ENCODE assay signal across 11 mouse cellular contexts in the genomic region with DNA sequence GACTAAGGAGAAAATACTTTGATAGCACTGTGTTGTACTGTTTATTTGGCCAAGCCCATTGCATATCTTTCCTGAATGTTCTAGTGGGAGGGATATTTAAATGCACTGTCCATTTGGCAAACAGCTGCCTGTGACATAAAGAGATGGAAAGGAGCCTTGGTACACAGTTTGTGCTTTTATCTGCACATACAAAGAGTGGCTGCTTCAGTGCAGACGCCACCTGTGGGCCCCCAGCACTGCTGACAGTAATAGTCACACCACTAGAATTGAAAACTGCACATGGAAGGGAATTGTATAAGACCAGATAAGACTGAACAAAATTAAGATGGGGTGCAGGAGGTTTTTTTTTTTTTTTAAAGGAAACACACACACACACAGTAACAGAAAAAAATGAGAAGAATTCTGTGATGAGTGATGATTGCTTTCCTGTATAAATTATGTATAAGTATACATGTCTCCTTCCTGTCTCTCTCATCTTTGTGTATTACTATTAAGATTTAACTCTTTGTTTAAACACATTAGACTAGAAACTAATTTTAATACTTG.
A peak's percentile ranks its signal among the peaks of the same experiment; 100 is the strongest.
DNase-seq lines count a peak whose midpoint lies in the region; ATAC-seq and TF ChIP-seq lines count a peak whose summit lies in the region.
"Had no signal": no experiment of that assay in that cellular context is flagged by ENCODE, and none has a peak within 500 bp of the region (broad histone marks: within the 10 kb centered on the region; RNA-seq: fewer than 3 reads in every experiment).

No protein-coding gene starts in this region.

- no peaks in the 10 kb centered on the region for H3K36me3 ChIP-seq in hindbrain, postnatal 0 days (ENCODE audit: insufficient read depth, low read length)
- no peaks in the 10 kb centered on the region for H3K36me3 ChIP-seq in neural tube, embryonic 13.5 days
- H3K36me3 ChIP-seq: heart, embryonic 10.5 days; kidney, embryonic 15.5 days had no signal

- peak overlapping the region; percentile 2 for H3K4me3 ChIP-seq in cerebellum, adult 2 months (replicated peaks; ENCODE audit: insufficient read depth, low read depth, low read length)
- H3K4me3 ChIP-seq in hindbrain, postnatal 0 days (ENCODE audit: low read length): peak overlapping the region; percentile 39
- peak overlapping the region; percentile 30 for H3K4me3 ChIP-seq in neural tube, embryonic 13.5 days
- H3K4me3 ChIP-seq: heart, embryonic 10.5 days; kidney, embryonic 15.5 days had no signal

- H3K4me1 ChIP-seq in cerebellum, adult 2 months (ENCODE audit: control insufficient read depth, insufficient read depth, low read length): peaks cover 4% of the 10 kb centered on the region; the same call in 1 of the 2 replicates
- 0 out of 2 replicates have a peak, but pooled peaks cover 4% of the 10 kb centered on the region for H3K4me1 ChIP-seq in hindbrain, postnatal 0 days (ENCODE audit: insufficient read depth, low read length)
- H3K4me1 ChIP-seq in neural tube, embryonic 13.5 days (replicated peaks): peaks cover 19% of the 10 kb centered on the region
- H3K4me1 ChIP-seq: kidney, embryonic 15.5 days had no signal

- H3K9ac ChIP-seq in hindbrain, postnatal 0 days (replicated peaks; ENCODE audit: low read length): peak overlapping the region; percentile 30; the same call in 1 of the 2 replicates
- H3K9ac ChIP-seq in neural tube, embryonic 13.5 days: peak overlapping the region; percentile 34; the same call in 1 of the 2 replicates
- H3K9ac ChIP-seq: kidney, embryonic 15.5 days had no signal

- TF ChIP-seq POLR2A in cerebellum, adult 2 months (IDR thresholded peaks at IDR 0.05; ENCODE audit: borderline replicate concordance, insufficient read depth, low read length): no peak

- WGBS in cerebellum, adult 2 months: 51% methylated on average over 1 of the region's 1 CpGs
- WGBS in hindbrain, postnatal 0 days: 28% methylated on average over 1 of the region's 1 CpGs
- 24% methylated on average over 1 of the region's 1 CpGs for WGBS in neural tube, embryonic 13.5 days

- H3K4me2 ChIP-seq in hindbrain, postnatal 0 days (ENCODE audit: low read depth, low read length): peak overlapping the region; percentile 49
- H3K4me2 ChIP-seq in neural tube, embryonic 13.5 days: peak overlapping the region; percentile 39
- H3K4me2 ChIP-seq: kidney, embryonic 15.5 days had no signal

- H3K9me3 ChIP-seq in hindbrain, postnatal 0 days (ENCODE audit: low read length): no peaks in the 10 kb centered on the region
- H3K9me3 ChIP-seq in neural tube, embryonic 13.5 days: no peaks in the 10 kb centered on the region
- H3K9me3 ChIP-seq: heart, embryonic 10.5 days; kidney, embryonic 15.5 days had no signal

- H3K27me3 ChIP-seq in cerebellum, adult 2 months (ENCODE audit: control insufficient read depth, insufficient read depth, low read length): no peaks in the 10 kb centered on the region
- no peaks in the 10 kb centered on the region for H3K27me3 ChIP-seq in hindbrain, postnatal 0 days (ENCODE audit: insufficient read depth, low read length)
- H3K27me3 ChIP-seq in neural tube, embryonic 13.5 days: no peaks in the 10 kb centered on the region
- H3K27me3 ChIP-seq: kidney, embryonic 15.5 days had no signal

- no peak for TF ChIP-seq CTCF in cerebellum, adult 2 months (IDR thresholded peaks at IDR 0.05; ENCODE audit: borderline replicate concordance, insufficient read depth, low read depth, low read length)
- 0 out of 2 replicates have a peak, but pooled peaks have one; percentile 9 for TF ChIP-seq CTCF in hindbrain, postnatal 0 days (IDR thresholded peaks at IDR 0.05; ENCODE audit: low read depth)

- peak; percentile 36 to 48 for DNase-seq in cerebellum, adult 2 months
- no peak for DNase-seq in cerebellum, postnatal 4 days (ENCODE audit: low spot score in 2 of 2)
- peak; percentile 15 for DNase-seq in right cerebral cortex, adult 18-20 months
- no peak for DNase-seq in right cerebral cortex, postnatal 25 days
- DNase-seq in hindbrain, postnatal 0 days (ENCODE audit: low spot score): peak; percentile 37
- DNase-seq in heart, adult 18-20 months: no peak
- no peak for DNase-seq in urinary bladder, postnatal 14 days (ENCODE audit: low spot score)
- DNase-seq: left cerebral cortex, postnatal 4 days had no signal

- ATAC-seq in hindbrain, postnatal 0 days: no peak
- ATAC-seq in neural tube, embryonic 13.5 days (ENCODE audit: low read depth): no peak

- no peak overlapping the region for H3K27ac ChIP-seq in cerebellum, adult 2 months (ENCODE audit: insufficient read depth, low read length)
- no peak overlapping the region for H3K27ac ChIP-seq in hindbrain, postnatal 0 days
- H3K27ac ChIP-seq in neural tube, embryonic 13.5 days (replicated peaks): peak overlapping the region; percentile 42; the same call in 1 of the 2 replicates
- H3K27ac ChIP-seq: heart, embryonic 10.5 days; kidney, embryonic 15.5 days had no signal

Comparison
In these comparisons a context has a peak if more than half of its experiments do, and no peak if none do; other contexts are left out.
1. DNase-seq: peak in cerebellum, adult 2 months (2 of 2), right cerebral cortex, adult 18-20 months (single experiment) and hindbrain, postnatal 0 days (single experiment); none in cerebellum, postnatal 4 days (0 of 2), right cerebral cortex, postnatal 25 days (single experiment), heart, adult 18-20 months (0 of 2) and urinary bladder, postnatal 14 days (single experiment).
2. Peak in every context shown above with its lines, with median percentiles within 50 percentile points of each other: H3K4me3 ChIP-seq.